ENCODE assay signal across 8 mouse cellular contexts in genomic region chr4:144999903-145000382, GRCm38 (mm10).
DNase-seq lines count a peak whose midpoint lies in the region; ATAC-seq lines count a peak whose summit lies in the region.

No protein-coding gene starts in this region.

- H3K9me3 ChIP-seq in forebrain, embryonic 12.5 days = no peaks in the 10 kb centered on the region
- H3K9me3 ChIP-seq in hindbrain, embryonic 12.5 days (replicated peaks) = no peaks in the 10 kb centered on the region
- no peaks in the 10 kb centered on the region for H3K9me3 ChIP-seq in limb, embryonic 15.5 days
- no peaks in the 10 kb centered on the region for H3K9me3 ChIP-seq in midbrain, embryonic 15.5 days

- H3K27ac ChIP-seq in forebrain, embryonic 12.5 days = 0 out of 2 replicates have a peak overlapping the region, but pooled peaks have one; percentile 31
- H3K27ac ChIP-seq in hindbrain, embryonic 12.5 days = peak overlapping the region; percentile 64; the same call in 1 of the 2 replicates
- H3K27ac ChIP-seq in limb, embryonic 15.5 days = peak overlapping the region; percentile 82
- no peak overlapping the region for H3K27ac ChIP-seq in midbrain, embryonic 15.5 days

- peaks cover 11% of the 10 kb centered on the region for H3K4me1 ChIP-seq in forebrain, embryonic 12.5 days
- H3K4me1 ChIP-seq in hindbrain, embryonic 12.5 days = peaks cover 28% of the 10 kb centered on the region
- peaks cover 38% of the 10 kb centered on the region for H3K4me1 ChIP-seq in limb, embryonic 15.5 days
- H3K4me1 ChIP-seq in midbrain, embryonic 15.5 days = peaks cover 11% of the 10 kb centered on the region

- ATAC-seq in forebrain, embryonic 12.5 days (ENCODE audit: low FRiP score) = peak; percentile 50; the same call in 1 of the 2 replicates
- ATAC-seq in hindbrain, embryonic 12.5 days (ENCODE audit: low FRiP score) = peak; percentile 70
- ATAC-seq in limb, embryonic 15.5 days (ENCODE audit: insufficient number of reproducible peaks, low FRiP score, low TSS enrichment, low read depth) = peak; percentile 92
- ATAC-seq in midbrain, embryonic 15.5 days (replicated peaks) = peak; percentile 62

- no peak overlapping the region for H3K4me2 ChIP-seq in forebrain, embryonic 12.5 days
- H3K4me2 ChIP-seq in hindbrain, embryonic 12.5 days (replicated peaks) = no peak overlapping the region
- 0 out of 2 replicates have a peak overlapping the region, but pooled peaks have one; percentile 1 for H3K4me2 ChIP-seq in limb, embryonic 15.5 days
- H3K4me2 ChIP-seq in midbrain, embryonic 15.5 days = no peak overlapping the region

- H3K9ac ChIP-seq in forebrain, embryonic 12.5 days = no peak overlapping the region
- H3K9ac ChIP-seq in hindbrain, embryonic 12.5 days = no peak overlapping the region
- H3K9ac ChIP-seq in limb, embryonic 15.5 days = no peak overlapping the region
- no peak overlapping the region for H3K9ac ChIP-seq in midbrain, embryonic 15.5 days

- 48% methylated on average over 20 of the region's 20 CpGs for WGBS in forebrain, embryonic 12.5 days
- 40% methylated on average over 20 of the region's 20 CpGs for WGBS in hindbrain, embryonic 12.5 days
- 12% methylated on average over 20 of the region's 20 CpGs for WGBS in limb, embryonic 15.5 days
- WGBS in midbrain, embryonic 15.5 days = 44% methylated on average over 20 of the region's 20 CpGs

- DNase-seq in 3134 (ENCODE audit: extremely low read depth, insufficient read length, low spot score) = peak; percentile 64
- peak; percentile 80 for DNase-seq in adipocyte (ENCODE audit: low spot score)
- peak; percentile 77 for DNase-seq in urinary bladder, adult 2 months (ENCODE audit: low spot score)
- no peak for DNase-seq in T-cell, adult 2 months (ENCODE audit: low spot score)

- H3K4me3 ChIP-seq in forebrain, embryonic 12.5 days (replicated peaks) = no peak overlapping the region
- H3K4me3 ChIP-seq in hindbrain, embryonic 12.5 days = no peak overlapping the region
- no peak overlapping the region for H3K4me3 ChIP-seq in limb, embryonic 15.5 days
- no peak overlapping the region for H3K4me3 ChIP-seq in midbrain, embryonic 15.5 days

- H3K27me3 ChIP-seq in forebrain, embryonic 12.5 days = no peaks in the 10 kb centered on the region
- no peaks in the 10 kb centered on the region for H3K27me3 ChIP-seq in hindbrain, embryonic 12.5 days
- no peaks in the 10 kb centered on the region for H3K27me3 ChIP-seq in limb, embryonic 15.5 days
- H3K27me3 ChIP-seq in midbrain, embryonic 15.5 days (replicated peaks) = no peaks in the 10 kb centered on the region

- no peaks in the 10 kb centered on the region for H3K36me3 ChIP-seq in forebrain, embryonic 12.5 days (replicated peaks)
- no peaks in the 10 kb centered on the region for H3K36me3 ChIP-seq in hindbrain, embryonic 12.5 days
- no peaks in the 10 kb centered on the region for H3K36me3 ChIP-seq in limb, embryonic 15.5 days
- peaks cover under 1% of the 10 kb centered on the region; the same call in 1 of the 2 replicates for H3K36me3 ChIP-seq in midbrain, embryonic 15.5 days (replicated peaks)
